Mouse (Mus musculus) kidney, adult 11 months (tissue): ENCODE results near the gene Itgb7.

Experiments used
- DNase-seq: peaks from one replicate; pipeline ENCODE4 v3.0.0; 2022

Itgb7 gene

DNA sequence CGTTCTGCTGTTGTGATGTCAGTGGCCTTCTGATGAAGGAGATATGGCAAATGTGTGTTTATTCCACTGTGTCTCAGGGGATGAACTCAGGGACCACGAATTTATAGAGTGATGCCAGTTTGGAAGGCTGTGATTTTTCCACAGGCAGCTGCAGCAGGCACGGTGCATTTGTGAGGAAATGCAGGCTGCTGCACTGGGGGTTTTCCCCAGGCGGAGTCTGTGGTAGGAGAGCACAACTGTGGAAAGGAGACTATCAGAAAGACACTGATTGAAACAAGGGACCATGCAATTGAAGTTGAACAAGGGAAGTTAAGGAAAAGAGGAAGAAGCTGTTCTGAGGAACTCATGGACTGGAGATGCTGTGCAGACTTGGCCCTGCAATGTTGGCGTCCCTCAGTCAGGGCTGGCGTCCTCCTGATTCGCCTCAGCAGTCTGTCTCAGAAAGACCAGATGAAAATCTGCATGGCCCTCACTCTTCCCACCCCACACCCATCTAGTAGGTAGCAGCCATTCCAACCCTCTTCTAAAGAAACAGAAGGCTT is 39.4 kb downstream of the Itgb7 start:
- DNase-seq = no peak

DNA sequence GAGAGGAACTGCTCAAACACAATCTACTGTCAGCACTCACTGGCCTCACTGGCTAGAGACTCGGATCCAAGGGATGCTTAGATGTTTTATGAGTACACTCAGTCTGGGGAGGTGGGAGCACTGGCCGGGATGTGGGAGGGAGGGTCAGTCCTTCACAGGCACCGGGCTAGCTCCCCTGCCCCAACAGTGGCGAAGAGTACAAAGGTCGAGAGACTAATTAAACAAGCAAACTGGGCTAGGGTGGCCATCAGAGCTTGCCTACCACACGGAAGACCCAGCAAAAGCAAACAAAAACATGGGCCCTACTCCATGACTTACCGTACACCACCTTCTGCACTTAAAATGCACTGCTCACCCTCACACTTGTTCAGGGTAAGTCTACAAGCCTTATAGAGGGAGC is 40.0 kb downstream of the Itgb7 start:
- no peak for DNase-seq

DNA sequence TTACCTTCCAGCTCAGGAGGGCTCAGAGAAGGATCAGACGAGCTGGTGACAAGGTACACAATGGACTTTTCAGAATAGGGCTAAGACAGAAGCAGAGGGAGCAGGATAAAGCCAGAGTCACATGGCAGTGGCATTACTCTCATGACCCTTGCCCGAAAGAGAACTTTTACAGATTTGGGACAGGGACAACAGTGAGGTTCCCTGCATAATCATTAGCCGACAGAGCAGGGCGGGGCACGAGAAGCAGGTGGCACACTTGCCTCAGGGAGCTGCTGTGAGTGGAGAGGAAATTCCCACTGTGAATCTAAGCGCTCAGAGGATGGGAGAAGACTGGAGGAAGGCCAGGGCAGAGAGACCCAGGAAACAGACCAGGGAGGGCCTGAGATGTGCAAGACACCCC is 42.9 kb downstream of the Itgb7 start:
- DNase-seq = peak; percentile 77

GRCm38 (mm10) chr15:102188096-102188495 is 43.6 kb downstream of the Itgb7 start:
- DNase-seq = peak; percentile 27

- DNase-seq = peak; percentile 26
Measured at GRCm38 (mm10) chr15:102186239-102186638, 45.5 kb downstream of the Itgb7 start.

DNA sequence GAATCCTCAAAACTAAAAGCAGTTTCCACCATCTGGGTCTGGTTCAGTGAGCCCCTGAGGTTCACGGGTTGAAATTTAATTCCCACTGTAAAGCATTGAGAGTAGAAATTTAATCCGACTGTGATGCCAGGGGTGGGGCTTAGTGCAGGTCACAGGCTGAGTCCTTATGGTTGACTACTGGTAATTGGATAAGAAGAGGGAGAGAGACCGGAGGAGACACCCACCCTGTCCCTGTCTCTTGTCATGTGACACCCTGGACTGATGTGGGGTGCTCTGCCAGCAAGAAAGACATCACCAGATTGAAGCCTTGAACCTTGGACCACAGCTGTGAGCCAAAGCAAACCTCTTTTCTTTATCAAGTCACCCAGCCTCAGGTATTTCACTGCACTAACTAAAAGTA is 48.7 kb downstream of the Itgb7 start:
- DNase-seq = peak; percentile 91

GRCm38 (mm10) chr15:102179924-102180323 is 51.8 kb downstream of the Itgb7 start:
- peak; percentile 34 for DNase-seq

DNA sequence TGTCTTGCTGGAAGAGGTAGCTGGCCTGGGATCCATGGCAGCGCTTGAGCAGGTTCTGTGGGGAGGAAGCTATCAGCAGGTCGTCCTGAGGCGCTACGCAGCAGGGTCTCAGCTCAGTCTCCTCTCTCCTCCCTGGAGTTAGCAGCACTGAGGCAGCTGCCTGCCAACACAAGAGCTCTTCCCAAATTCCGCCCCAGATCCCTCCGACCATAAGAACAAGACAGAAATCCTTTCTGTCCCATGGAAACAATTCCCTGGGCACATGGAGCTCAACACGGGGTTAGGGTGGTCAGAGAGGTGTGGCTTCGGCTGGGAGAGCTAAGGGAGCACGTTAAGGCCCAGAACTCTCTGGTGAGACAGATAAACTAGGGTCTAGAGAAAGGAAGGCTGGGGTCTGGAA is 52.6 kb downstream of the Itgb7 start:
- DNase-seq = no peak

- peak; percentile 83 for DNase-seq
Measured at GRCm38 (mm10) chr15:102178279-102178678, 53.5 kb downstream of the Itgb7 start.

DNA sequence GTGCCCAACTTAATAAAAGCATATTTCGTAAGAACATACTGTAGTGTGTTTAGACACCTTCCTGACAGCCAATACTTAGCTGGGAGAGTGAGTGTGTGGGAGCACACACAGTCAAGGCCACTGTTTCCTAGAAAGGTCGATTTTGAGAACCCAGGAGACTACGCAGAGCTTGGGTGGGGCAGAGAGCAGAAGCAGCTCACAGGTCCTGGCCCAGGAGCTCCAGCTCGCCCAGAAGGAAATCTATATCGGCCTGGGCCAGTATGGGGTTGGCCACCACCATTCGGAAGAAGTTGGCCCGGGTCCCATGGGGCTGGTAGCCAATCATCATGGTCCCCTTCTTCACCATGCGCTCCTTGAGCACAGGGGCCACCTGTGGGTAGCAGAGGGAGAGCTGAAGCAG is 54.3 kb downstream of the Itgb7 start:
- DNase-seq = no peak

DNA sequence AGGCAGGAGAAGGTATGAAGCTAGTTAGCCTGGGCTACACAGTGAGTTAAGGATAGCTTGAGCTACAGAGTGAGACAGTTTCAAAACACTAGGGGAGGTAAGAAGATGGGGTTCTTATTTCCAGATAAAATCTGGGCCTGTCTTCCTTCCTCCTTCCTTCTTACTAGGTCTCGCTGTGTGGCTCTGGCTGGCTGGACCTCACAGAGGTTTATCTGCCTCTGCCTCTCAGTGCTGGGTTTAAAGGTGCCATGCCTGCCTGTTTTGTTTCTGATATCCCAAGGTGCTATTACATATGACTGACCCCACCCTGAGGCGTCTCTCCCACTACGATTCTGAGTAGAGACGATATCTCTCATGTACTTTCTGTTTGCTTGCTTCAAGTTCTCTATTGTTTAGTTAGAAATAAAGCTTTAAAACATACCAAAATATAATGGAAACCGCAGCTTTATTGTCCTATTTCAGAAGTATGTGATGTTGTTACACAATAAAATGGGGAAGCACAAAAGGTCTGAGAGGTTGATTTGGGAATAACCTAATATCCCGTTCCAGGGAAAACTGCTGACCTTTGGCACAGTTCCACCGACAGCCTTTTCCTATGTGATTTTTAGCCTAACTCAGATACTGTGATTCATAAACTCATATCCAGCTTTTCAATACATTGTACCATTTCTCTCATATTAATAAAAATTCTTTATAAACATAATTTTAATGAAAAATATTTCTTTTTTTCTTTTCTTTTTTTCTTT is 55.0 kb downstream of the Itgb7 start:
- DNase-seq = no peak

DNA sequence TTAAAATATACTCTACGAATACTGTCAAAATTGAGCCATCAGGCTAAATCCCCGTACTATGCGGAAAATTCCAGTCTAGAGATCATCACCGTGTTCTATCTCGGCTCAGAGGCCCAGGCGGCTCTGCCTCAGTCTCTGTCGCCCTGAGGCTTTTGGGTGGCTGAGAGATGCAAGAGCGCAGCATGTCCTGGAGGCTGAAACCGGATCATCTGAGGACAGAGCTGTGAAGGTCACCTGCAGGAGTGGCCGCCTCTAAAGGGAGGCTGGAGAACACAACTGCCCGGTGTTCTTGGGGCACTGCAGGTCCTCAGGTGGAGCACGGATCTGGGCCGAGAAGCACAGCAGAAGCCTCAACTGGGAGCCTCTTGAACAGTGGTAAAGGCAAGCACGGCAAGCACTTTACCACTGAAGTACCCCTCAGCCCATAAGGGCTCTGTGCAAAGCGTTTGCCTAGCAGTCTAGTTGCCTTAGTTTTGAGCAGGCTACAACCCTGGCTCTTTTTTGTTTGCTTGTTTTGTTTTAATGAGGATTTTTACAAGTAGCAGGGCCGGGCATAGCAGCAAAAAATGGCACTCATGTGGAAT is 55.9 kb downstream of the Itgb7 start:
- DNase-seq = no peak

DNA sequence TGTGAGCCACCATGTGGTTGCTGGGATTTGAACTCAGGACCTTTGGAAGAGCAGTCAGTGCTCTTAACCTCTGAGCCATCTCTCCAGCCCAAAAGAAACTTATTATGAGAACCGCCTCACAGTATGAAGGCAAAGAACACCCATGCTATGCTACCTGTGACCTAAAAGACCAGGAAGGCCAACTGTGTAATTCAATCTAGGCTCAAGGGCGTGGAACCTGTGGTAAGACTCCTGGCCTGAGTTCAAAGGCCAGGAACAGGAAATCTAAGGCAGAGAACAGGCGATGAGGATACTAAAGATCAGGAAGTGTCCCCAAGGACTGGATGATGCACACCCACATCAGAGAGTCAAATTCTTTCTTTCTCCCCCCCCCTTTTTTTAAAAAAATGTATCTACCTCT is 58.2 kb downstream of the Itgb7 start:
- DNase-seq = no peak

DNA sequence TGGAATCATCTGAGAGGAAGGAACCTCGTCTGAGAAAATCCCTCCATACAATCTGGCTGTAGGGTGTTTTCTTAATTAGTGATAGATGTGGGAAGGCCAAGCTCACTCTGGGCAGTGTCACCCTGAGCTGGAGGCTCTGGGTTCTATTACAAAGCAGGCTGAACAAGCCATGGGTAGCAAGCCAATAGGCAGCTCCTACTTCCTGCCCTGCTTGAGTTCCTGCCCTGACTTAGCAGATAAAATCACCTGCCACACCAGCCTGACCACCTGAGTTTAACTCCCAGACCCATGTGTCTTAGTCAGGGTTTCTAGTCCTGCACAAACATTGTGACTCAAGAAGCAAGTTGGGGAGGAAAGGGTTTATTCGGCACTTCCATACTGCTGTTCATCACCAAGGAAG is 62.7 kb downstream of the Itgb7 start:
- DNase-seq = no peak

GRCm38 (mm10) chr15:102167620-102168021 is 64.1 kb downstream of the Itgb7 start:
- DNase-seq = no peak
